Mouse (Mus musculus): ENCODE results near the gene Mical2. TPM values are rescaled to one million over a fixed set of nuclear protein-coding genes. Genes with fewer than 3 reads are reported as not detected.

The Mical2 gene
- total and polyA plus RNA-seq, 3 experiments, result 0.22 TPM; not detected in 2

- ATAC-seq (ENCODE audit: extremely low read depth, insufficient number of reproducible peaks, low FRiP score, poor library complexity, severe bottlenecking), result no peak
- H3K9me3 ChIP-seq (replicated peaks), result peaks cover 32% of the 10 kb centered on the region
These were observed 41.6 kb downstream of the Mical2 start for GRCm38 (mm10) chr7:112267266-112267665.

GRCm38 (mm10) chr7:112268761-112269425 is 43.2 kb downstream of the Mical2 start:
- Histone ChIP-seq H3K36me3 (replicated peaks) (no peaks in the 10 kb centered on the region), H3K27me3 (ENCODE audit: insufficient read depth, low read length) (no peaks in the 10 kb centered on the region), H3K9me3 (replicated peaks) (peaks cover 33% of the 10 kb centered on the region), H3K4me1 (ENCODE audit: insufficient read depth, low read depth, low read length) (no peaks in the 10 kb centered on the region), H3K4me3 (ENCODE audit: low read depth, low read length) (no peak overlapping the region)
- DNase-seq (ENCODE audit: low spot score), result no peak
- ATAC-seq (ENCODE audit: extremely low read depth, insufficient number of reproducible peaks, low FRiP score, poor library complexity, severe bottlenecking), result no peak
- no peak for TF ChIP-seq TAL1 (conservative IDR thresholded peaks at IDR 0.05; ENCODE audit: low read depth, low read length)

More at GRCm38 (mm10) chr7:112267266-112267665, 41.6 kb downstream of the Mical2 start:
- Histone ChIP-seq H3K4me1 (ENCODE audit: insufficient read depth, low read depth, low read length) (no peaks in the 10 kb centered on the region), H3K4me3 (ENCODE audit: low read depth, low read length) (no peak overlapping the region), H3K36me3 (replicated peaks) (no peaks in the 10 kb centered on the region), H3K27me3 (ENCODE audit: insufficient read depth, low read length) (no peaks in the 10 kb centered on the region)
- TF ChIP-seq POLR2AphosphoS5 (IDR thresholded peaks at IDR 0.05; ENCODE audit: insufficient replicate concordance, low read depth, low read length), result no peak
- TF ChIP-seq GATA2 (IDR thresholded peaks at IDR 0.05; ENCODE audit: borderline replicate concordance, low read depth, low read length), result no peak
- no peak for DNase-seq (ENCODE audit: low spot score)

- DNase-seq (ENCODE audit: low spot score), result no peak
- Histone ChIP-seq H3K27me3 (ENCODE audit: insufficient read depth, low read length) (no peaks in the 10 kb centered on the region), H3K9me3 (replicated peaks) (peaks cover 30% of the 10 kb centered on the region), H3K4me1 (ENCODE audit: insufficient read depth, low read depth, low read length) (no peaks in the 10 kb centered on the region), H3K36me3 (replicated peaks) (no peaks in the 10 kb centered on the region), H3K4me3 (ENCODE audit: low read depth, low read length) (no peak overlapping the region)
- ATAC-seq (ENCODE audit: extremely low read depth, insufficient number of reproducible peaks, low FRiP score, poor library complexity, severe bottlenecking), result no peak
- TF ChIP-seq GATA1 (IDR thresholded peaks at IDR 0.05; ENCODE audit: borderline replicate concordance, low read length) (no peak), TAL1 (conservative IDR thresholded peaks at IDR 0.05; ENCODE audit: low read depth, low read length) (no peak), POLR2AphosphoS5 (IDR thresholded peaks at IDR 0.05; ENCODE audit: insufficient replicate concordance, low read depth, low read length) (no peak), CTCF (IDR thresholded peaks at IDR 0.05; ENCODE audit: low read depth, low read length) (no peak), GATA2 (IDR thresholded peaks at IDR 0.05; ENCODE audit: borderline replicate concordance, low read depth, low read length) (no peak)
These were observed 45.2 kb downstream of the Mical2 start for GRCm38 (mm10) chr7:112270870-112271269.

GRCm38 (mm10) chr7:112271627-112272026 is 46.0 kb downstream of the Mical2 start:
- Histone ChIP-seq H3K9me3 (replicated peaks) (peaks cover 29% of the 10 kb centered on the region), H3K4me3 (ENCODE audit: low read depth, low read length) (no peak overlapping the region), H3K36me3 (replicated peaks) (no peaks in the 10 kb centered on the region), H3K4me1 (ENCODE audit: insufficient read depth, low read depth, low read length) (no peaks in the 10 kb centered on the region), H3K27me3 (ENCODE audit: insufficient read depth, low read length) (no peaks in the 10 kb centered on the region)
- TF ChIP-seq GATA1 (IDR thresholded peaks at IDR 0.05; ENCODE audit: borderline replicate concordance, low read length), result no peak
- TF ChIP-seq CTCF (IDR thresholded peaks at IDR 0.05; ENCODE audit: low read depth, low read length), result no peak
- TF ChIP-seq POLR2AphosphoS5 (IDR thresholded peaks at IDR 0.05; ENCODE audit: insufficient replicate concordance, low read depth, low read length), result no peak
- no peak for TF ChIP-seq GATA2 (IDR thresholded peaks at IDR 0.05; ENCODE audit: borderline replicate concordance, low read depth, low read length)
- no peak for TF ChIP-seq TAL1 (conservative IDR thresholded peaks at IDR 0.05; ENCODE audit: low read depth, low read length)
- DNase-seq (ENCODE audit: low spot score) (no peak), ATAC-seq (ENCODE audit: extremely low read depth, insufficient number of reproducible peaks, low FRiP score, poor library complexity, severe bottlenecking) (no peak)

- Histone ChIP-seq H3K36me3 (replicated peaks) (no peaks in the 10 kb centered on the region), H3K27me3 (ENCODE audit: insufficient read depth, low read length) (no peaks in the 10 kb centered on the region), H3K4me1 (ENCODE audit: insufficient read depth, low read depth, low read length) (no peaks in the 10 kb centered on the region), H3K4me3 (ENCODE audit: low read depth, low read length) (no peak overlapping the region), H3K9me3 (replicated peaks) (peaks cover 33% of the 10 kb centered on the region)
- TF ChIP-seq GATA2 (IDR thresholded peaks at IDR 0.05; ENCODE audit: borderline replicate concordance, low read depth, low read length) (no peak), POLR2AphosphoS5 (IDR thresholded peaks at IDR 0.05; ENCODE audit: insufficient replicate concordance, low read depth, low read length) (no peak), GATA1 (IDR thresholded peaks at IDR 0.05; ENCODE audit: borderline replicate concordance, low read length) (no peak), CTCF (IDR thresholded peaks at IDR 0.05; ENCODE audit: low read depth, low read length) (no peak), TAL1 (conservative IDR thresholded peaks at IDR 0.05; ENCODE audit: low read depth, low read length) (no peak)
- no peak for ATAC-seq (ENCODE audit: extremely low read depth, insufficient number of reproducible peaks, low FRiP score, poor library complexity, severe bottlenecking)
- no peak for DNase-seq (ENCODE audit: low spot score)
These were observed 47.0 kb downstream of the Mical2 start for GRCm38 (mm10) chr7:112272692-112273091.

GRCm38 (mm10) chr7:112273451-112273850 is 47.8 kb downstream of the Mical2 start:
- ATAC-seq (ENCODE audit: extremely low read depth, insufficient number of reproducible peaks, low FRiP score, poor library complexity, severe bottlenecking), result no peak
- DNase-seq (ENCODE audit: low spot score), result no peak
- TF ChIP-seq TAL1 (conservative IDR thresholded peaks at IDR 0.05; ENCODE audit: low read depth, low read length), result no peak
- TF ChIP-seq POLR2AphosphoS5 (IDR thresholded peaks at IDR 0.05; ENCODE audit: insufficient replicate concordance, low read depth, low read length), result no peak
- TF ChIP-seq GATA2 (IDR thresholded peaks at IDR 0.05; ENCODE audit: borderline replicate concordance, low read depth, low read length), result no peak
- TF ChIP-seq GATA1 (IDR thresholded peaks at IDR 0.05; ENCODE audit: borderline replicate concordance, low read length), result no peak
- TF ChIP-seq CTCF (IDR thresholded peaks at IDR 0.05; ENCODE audit: low read depth, low read length), result no peak
- Histone ChIP-seq H3K36me3 (replicated peaks) (no peaks in the 10 kb centered on the region), H3K4me3 (ENCODE audit: low read depth, low read length) (no peak overlapping the region), H3K4me1 (ENCODE audit: insufficient read depth, low read depth, low read length) (no peaks in the 10 kb centered on the region), H3K9me3 (replicated peaks) (peaks cover 33% of the 10 kb centered on the region), H3K27me3 (ENCODE audit: insufficient read depth, low read length) (no peaks in the 10 kb centered on the region)

All from G1E (cell line).